Mouse (Mus musculus): ENCODE measurements at regions not wholly inside any gene's neighbourhood (a gene's known extent, or its start where the extent isn't known, plus 50 kb on each side); places are given as distances from the start of the nearest gene placed in this dataset.

DNA sequence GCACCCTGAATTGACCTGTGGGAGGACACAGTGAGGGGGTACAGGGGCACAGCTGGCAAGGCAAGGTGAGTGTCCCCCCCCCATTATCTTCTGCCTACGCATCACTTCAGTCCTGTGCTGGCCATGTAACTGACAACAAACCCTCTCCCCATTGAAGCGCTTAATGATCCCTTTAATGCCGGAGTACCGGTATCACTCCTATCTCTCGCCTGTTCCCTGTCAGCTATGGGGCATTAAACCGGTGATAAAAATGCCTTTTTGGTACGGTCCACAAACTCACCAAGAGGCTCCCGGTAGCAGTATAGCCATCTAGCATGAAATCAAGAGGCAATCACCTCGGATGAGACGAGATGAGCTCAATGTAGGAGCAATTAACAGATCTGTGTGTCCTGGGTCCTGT, 62.8 kb upstream of the Fstl4 start:
- TF ChIP-seq POLR2A (IDR thresholded peaks at IDR 0.05; ENCODE audit: borderline replicate concordance, extremely low read depth, insufficient read depth, insufficient read length, poor library complexity, severe bottlenecking), result no peak
- TF ChIP-seq CTCF (IDR thresholded peaks at IDR 0.05; ENCODE audit: borderline replicate concordance, extremely low read depth, insufficient read depth, insufficient read length), result no peak
